ENCODE assay signal across 20 mouse cellular contexts in the genomic region with DNA sequence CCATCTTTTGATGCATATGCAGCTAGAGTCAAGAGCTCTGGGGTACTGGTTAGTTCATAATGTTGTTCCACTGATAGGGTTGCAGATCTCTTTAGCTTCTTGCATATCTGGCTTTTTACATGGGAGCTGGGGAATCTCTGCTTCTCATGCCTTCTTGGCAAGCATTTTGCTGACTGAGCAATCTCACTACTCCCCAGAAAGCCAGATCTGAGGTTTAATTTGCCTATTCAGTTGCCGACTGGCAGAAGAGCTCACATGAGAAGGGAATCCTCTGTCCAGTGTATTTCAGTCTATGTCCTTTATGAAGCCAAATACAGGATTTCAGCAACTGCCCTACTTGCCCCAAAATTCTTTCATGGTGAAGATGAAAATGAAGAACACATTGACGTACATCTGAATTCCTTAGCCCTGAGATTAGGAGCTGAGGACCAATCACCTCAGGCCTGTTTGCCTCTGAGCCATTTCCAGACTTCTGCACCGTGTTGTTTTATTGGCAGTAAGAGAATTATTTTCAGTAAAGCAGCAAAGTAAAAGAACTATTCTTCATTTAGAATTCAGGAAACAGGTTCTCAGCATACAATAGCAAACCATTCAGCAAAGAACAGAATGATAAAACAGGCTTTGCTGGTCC. TPM values are rescaled to one million over a fixed set of nuclear protein-coding genes. Genes with fewer than 3 reads are reported as not detected.
A peak's percentile ranks its signal among the peaks of the same experiment; 100 is the strongest.
DNase-seq lines count a peak whose midpoint lies in the region; ATAC-seq and TF ChIP-seq lines count a peak whose summit lies in the region.
"Had no signal": no experiment of that assay in that cellular context is flagged by ENCODE, and none has a peak within 500 bp of the region (broad histone marks: within the 10 kb centered on the region; RNA-seq: fewer than 3 reads in every experiment).

No protein-coding gene starts in this region.

- H3K9me3 ChIP-seq in CH12.LX (replicated peaks; ENCODE audit: low read length) = no peaks in the 10 kb centered on the region
- H3K9me3 ChIP-seq in ES-E14 (ENCODE audit: control insufficient read depth, insufficient read depth, low read depth, low read length) = no peaks in the 10 kb centered on the region
- H3K9me3 ChIP-seq in intestine, embryonic 15.5 days = no peaks in the 10 kb centered on the region
- H3K9me3 ChIP-seq: embryonic facial prominence, embryonic 13.5 days; forebrain, embryonic 13.5 days; heart, embryonic 15.5 days; hindbrain, embryonic 13.5 days had no signal

- H3K36me3 ChIP-seq in CH12.LX (replicated peaks in 1 of 2; ENCODE audit: control insufficient read depth in 1 of 2, insufficient read depth in 1 of 2, low read length in 1 of 2) (no peaks in the 10 kb centered on the region), ES-E14 (ENCODE audit: control insufficient read depth, insufficient read depth, low read length, poor library complexity, severe bottlenecking) (no peaks in the 10 kb centered on the region)
- H3K36me3 ChIP-seq in intestine, embryonic 15.5 days = no peaks in the 10 kb centered on the region
- H3K36me3 ChIP-seq: embryonic facial prominence, embryonic 13.5 days; heart, embryonic 15.5 days; hindbrain, embryonic 13.5 days had no signal

- TF ChIP-seq CTCF in CH12.LX (conservative IDR thresholded peaks at IDR 0.05 in 1 of 2, IDR thresholded peaks at IDR 0.05 in 1 of 2; ENCODE audit: low read depth in 2 of 2, low read length in 2 of 2) = no peak

- TF ChIP-seq EP300 in CH12.LX (IDR thresholded peaks at IDR 0.05; ENCODE audit: low read length) = no peak

- H3K9ac ChIP-seq in CH12.LX (ENCODE audit: insufficient read depth, low read depth) (no peak overlapping the region), ES-E14 (ENCODE audit: insufficient read depth, low read depth, low read length, poor library complexity, severe bottlenecking) (no peak overlapping the region)
- no peak overlapping the region for H3K9ac ChIP-seq in intestine, embryonic 15.5 days
- H3K9ac ChIP-seq: embryonic facial prominence, embryonic 13.5 days; forebrain, embryonic 13.5 days; forebrain, postnatal 0 days; heart, embryonic 15.5 days; hindbrain, embryonic 13.5 days had no signal

- no peaks in the 10 kb centered on the region for H3K27me3 ChIP-seq in CH12.LX (replicated peaks)
- no peaks in the 10 kb centered on the region for H3K27me3 ChIP-seq in intestine, embryonic 15.5 days (replicated peaks)
- H3K27me3 ChIP-seq: embryonic facial prominence, embryonic 13.5 days; forebrain, embryonic 13.5 days; heart, embryonic 15.5 days; hindbrain, embryonic 13.5 days had no signal

- WGBS in intestine, embryonic 15.5 days = 75% methylated on average over 3 of the region's 3 CpGs

- dilution Hi-C loops in CH12.LX (cut with MboI; ENCODE audit: extremely low pct_ligation_motif_present, extremely low pct_unique_long_range_greater_than_20kb, low sequenced_read_pairs) = no loop called here

- no peaks in the 10 kb centered on the region for H3K4me1 ChIP-seq in CH12.LX (ENCODE audit: control insufficient read depth in 1 of 2, insufficient read depth in 2 of 2)
- H3K4me1 ChIP-seq in ES-E14 (ENCODE audit: control insufficient read depth in 2 of 2, insufficient read depth in 2 of 2, low read length in 2 of 2, poor library complexity in 1 of 2) = no peaks in the 10 kb centered on the region
- H3K4me1 ChIP-seq in intestine, embryonic 15.5 days (replicated peaks) = no peaks in the 10 kb centered on the region
- H3K4me1 ChIP-seq: forebrain, embryonic 13.5 days; hindbrain, embryonic 13.5 days had no signal

- H3K79me2 ChIP-seq in CH12.LX (replicated peaks; ENCODE audit: control insufficient read depth, extremely low read depth, insufficient read depth, poor library complexity, severe bottlenecking) = no peaks in the 10 kb centered on the region

- no peak overlapping the region for H3K4me3 ChIP-seq in CH12.LX (replicated peaks in 1 of 3; ENCODE audit: low read depth in 2 of 3, low read length in 2 of 3, poor library complexity in 1 of 3)
- no peak overlapping the region for H3K4me3 ChIP-seq in ES-E14 (ENCODE audit: insufficient read depth in 1 of 2, low read depth in 1 of 2, low read length in 2 of 2, poor library complexity in 1 of 2, severe bottlenecking in 1 of 2)
- no peak overlapping the region for H3K4me3 ChIP-seq in intestine, embryonic 15.5 days (replicated peaks)
- H3K4me3 ChIP-seq: embryonic facial prominence, embryonic 13.5 days; forebrain, embryonic 13.5 days; heart, embryonic 15.5 days; hindbrain, embryonic 13.5 days had no signal

- H3K4me2 ChIP-seq in CH12.LX (ENCODE audit: insufficient read depth, low read depth, poor library complexity, severe bottlenecking) = no peak overlapping the region
- no peak overlapping the region for H3K4me2 ChIP-seq in intestine, embryonic 15.5 days (replicated peaks)
- H3K4me2 ChIP-seq: embryonic facial prominence, embryonic 13.5 days; forebrain, embryonic 13.5 days; heart, embryonic 11.5 days; heart, embryonic 15.5 days; hindbrain, embryonic 13.5 days had no signal

- peak; percentile 53 for DNase-seq in cerebellum, adult 9-10 months
- DNase-seq in CH12.LX (ENCODE audit: extremely low read depth) = no peak
- DNase-seq in ES-E14 (ENCODE audit: low read depth, low spot score) = no peak
- DNase-seq in cerebellum, postnatal 25 days = peak; percentile 16 to 22
- DNase-seq in MN1 (ENCODE audit: low spot score) = no peak
- no peak for DNase-seq in urinary bladder, postnatal 10 days (ENCODE audit: low spot score)
- DNase-seq: adrenal gland, adult 8-10 months; adrenal gland, postnatal 36 days; forebrain, postnatal 0 days; gastrocnemius, postnatal 36 days; heart, postnatal 14 days; kidney, adult 2 months had no signal

- H3K27ac ChIP-seq in CH12.LX (ENCODE audit: insufficient read depth, low read depth) = no peak overlapping the region
- H3K27ac ChIP-seq in ES-E14 (ENCODE audit: insufficient read depth, low read depth, low read length, poor library complexity, severe bottlenecking) = no peak overlapping the region
- H3K27ac ChIP-seq in intestine, embryonic 15.5 days = no peak overlapping the region
- H3K27ac ChIP-seq: embryonic facial prominence, embryonic 13.5 days; forebrain, embryonic 13.5 days; heart, embryonic 15.5 days; hindbrain, embryonic 13.5 days; hindbrain, postnatal 0 days had no signal

- in situ Hi-C loops in CH12.LX (cut with MboI; ENCODE audit: low pct_ligation_motif_present, low pct_unique_long_range_greater_than_20kb, low sequenced_read_pairs) (no loop called here), ES-E14 (cut with MboI; ENCODE audit: low sequenced_read_pairs in 2 of 2, unreplicated experiment in 2 of 2) (no loop called here)

- no peak for TF ChIP-seq RAD21 in CH12.LX (IDR thresholded peaks at IDR 0.05; ENCODE audit: low read depth, low read length)

- no peak for TF ChIP-seq POLR2A in CH12.LX (IDR thresholded peaks at IDR 0.05; ENCODE audit: low read depth, low read length)

- no peak for ATAC-seq in cerebellum, adult (ENCODE audit: insufficient number of reproducible peaks, low FRiP score, low TSS enrichment)
- no peak for ATAC-seq in intestine, embryonic 15.5 days
- ATAC-seq: forebrain, embryonic 13.5 days; forebrain, postnatal 0 days; hindbrain, postnatal 0 days had no signal

TF ChIP-seq in CH12.LX, 34 proteins besides CTCF, POLR2A, EP300 and RAD21:
- TF ChIP-seq MAFK (IDR thresholded peaks at IDR 0.05; ENCODE audit: insufficient replicate concordance, low read length) = peak; percentile 61; the same call in 1 of the 2 replicates
- no peak for TF ChIP-seq MAX (IDR thresholded peaks at IDR 0.05; ENCODE audit: low read length)
- TF ChIP-seq USF2 (conservative IDR thresholded peaks at IDR 0.05; ENCODE audit: low read depth, low read length) = no peak
- TF ChIP-seq HCFC1 (IDR thresholded peaks at IDR 0.05; ENCODE audit: low read depth, low read length) = no peak
- TF ChIP-seq MEF2A (IDR thresholded peaks at IDR 0.05; ENCODE audit: borderline replicate concordance, low read depth, low read length) = no peak

TF ChIP-seq in ES-E14, 5 proteins besides CTCF, POLR2A, EP300 and RAD21:
- TF ChIP-seq MAFK (IDR thresholded peaks at IDR 0.05; ENCODE audit: insufficient read depth, low read depth, low read length) (peak; percentile 49; the same call in 1 of the 2 replicates), CHD2 (IDR thresholded peaks at IDR 0.05; ENCODE audit: low read depth, low read length) (no peak), HCFC1 (IDR thresholded peaks at IDR 0.05; ENCODE audit: borderline replicate concordance, insufficient read depth, low read length) (no peak), ZC3H11A (IDR thresholded peaks at IDR 0.05; ENCODE audit: borderline replicate concordance, low read depth, low read length) (no peak), ZNF384 (IDR thresholded peaks at IDR 0.05; ENCODE audit: low read depth, low read length) (no peak)

RNA-seq across cellular contexts. Expression of gene Gls, which starts 33.0 kb away (rescaled TPM):
- total RNA-seq in CH12.LX (2012; rRNA removed) (107 and 132 TPM in 2 replicates), CH12.LX (2014; rRNA removed) (182 and 270 TPM in 2 replicates), ES-E14 (2012; rRNA removed) (76.8 and 91.2 TPM in 2 replicates)
- polyA plus RNA-seq in CH12.LX (2012; ENCODE audit: insufficient read length, low read depth) = 126 and 150 TPM in 2 replicates
- polyA plus RNA-seq in intestine, embryonic 15.5 days (2015; fragmentation: Nextera tagmentation; extraction: Ambion mirVana) = 34.8 and 39.5 TPM in 2 replicates

Comparison
In these comparisons a context has a peak if more than half of its experiments do, and no peak if none do; other contexts are left out.
1. DNase-seq: peak in cerebellum, adult 9-10 months (single experiment) and cerebellum, postnatal 25 days (2 of 2); none in CH12.LX (single experiment), ES-E14 (single experiment), MN1 (single experiment) and urinary bladder, postnatal 10 days (single experiment).